14 mouse cellular contexts compared by ENCODE assay signal in the genomic region with DNA sequence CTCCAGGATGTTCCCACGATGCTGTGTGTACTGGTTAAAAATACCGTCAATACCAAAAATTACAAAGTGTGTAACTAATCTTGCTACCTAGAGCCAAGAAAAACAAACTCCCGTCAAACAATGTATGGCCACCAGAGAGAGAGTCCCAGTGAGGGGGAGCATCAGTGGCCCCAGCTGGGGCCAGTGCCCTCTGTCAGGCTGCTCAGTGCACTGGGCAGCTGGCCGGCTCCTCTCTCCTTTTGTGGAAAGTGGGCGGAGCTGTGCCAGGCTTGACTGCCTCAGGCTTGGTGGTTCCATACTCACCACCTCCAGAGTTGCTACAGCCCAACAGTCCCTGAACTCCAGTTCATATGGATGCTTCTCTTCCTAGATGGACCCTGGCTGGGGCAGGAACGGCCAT. TPM values are rescaled to one million over a fixed set of nuclear protein-coding genes. Genes with fewer than 3 reads are reported as not detected.
DNase-seq lines count a peak whose midpoint lies in the region; ATAC-seq and TF ChIP-seq lines count a peak whose summit lies in the region.
"Had no signal": no experiment of that assay in that cellular context is flagged by ENCODE, and none has a peak within 500 bp of the region (broad histone marks: within the 10 kb centered on the region; RNA-seq: fewer than 3 reads in every experiment).

No protein-coding gene starts in this region.

- no peak overlapping the region for H3K27ac ChIP-seq in kidney, adult 2 months (ENCODE audit: insufficient read depth, low read depth, low read length)
- H3K27ac ChIP-seq: forebrain, embryonic 12.5 days; liver, embryonic 15.5 days had no signal

- peak overlapping the region; percentile 10 for H3K4me2 ChIP-seq in myocyte (ENCODE audit: low read depth)
- H3K4me2 ChIP-seq: forebrain, embryonic 12.5 days; liver, embryonic 15.5 days had no signal

- H3K4me3 ChIP-seq in kidney, adult 2 months (ENCODE audit: insufficient read depth, low read depth, low read length): no peak overlapping the region
- no peak overlapping the region for H3K4me3 ChIP-seq in myocyte
- H3K4me3 ChIP-seq: forebrain, embryonic 12.5 days; liver, embryonic 15.5 days had no signal

- 26% methylated on average over 6 of the region's 6 CpGs for WGBS in kidney, adult 2 months

- H3K79me2 ChIP-seq in myocyte (ENCODE audit: control insufficient read depth, insufficient read depth): no peaks in the 10 kb centered on the region

- no peaks in the 10 kb centered on the region; the same call in 1 of the 2 replicates for H3K4me1 ChIP-seq in kidney, adult 2 months (ENCODE audit: control insufficient read depth, insufficient read depth, low read length)

- H3K36me3 ChIP-seq in kidney, adult 2 months (ENCODE audit: control insufficient read depth, insufficient read depth, low read length): no peaks in the 10 kb centered on the region
- no peaks in the 10 kb centered on the region for H3K36me3 ChIP-seq in myocyte (ENCODE audit: control insufficient read depth, insufficient read depth)
- H3K36me3 ChIP-seq: forebrain, embryonic 12.5 days; liver, embryonic 15.5 days had no signal

- TF ChIP-seq POLR2A in kidney, adult 2 months (IDR thresholded peaks at IDR 0.05; ENCODE audit: low read depth, low read length): no peak
- no peak for TF ChIP-seq POLR2A in myocyte (IDR thresholded peaks at IDR 0.05; ENCODE audit: insufficient read length, low read depth)

- H3K27me3 ChIP-seq in kidney, adult 2 months (replicated peaks; ENCODE audit: control insufficient read depth, insufficient read depth, low read length): no peaks in the 10 kb centered on the region
- H3K27me3 ChIP-seq in myocyte (ENCODE audit: control insufficient read depth, insufficient read depth, insufficient read length): no peaks in the 10 kb centered on the region
- H3K27me3 ChIP-seq: forebrain, embryonic 12.5 days had no signal

- no peak overlapping the region for H3ac ChIP-seq in myocyte (ENCODE audit: control insufficient read depth, insufficient read length)

- peak; percentile 17 for DNase-seq in embryo, embryonic 10 days (ENCODE audit: low spot score)
- DNase-seq in embryo, embryonic 9.5 days (ENCODE audit: extremely low spot score): no peak
- DNase-seq in lung, postnatal 10 days: peak; percentile 20
- DNase-seq in lung, postnatal 14 days: no peak
- peak; percentile 56 for DNase-seq in kidney, adult 2 months
- no peak for DNase-seq in urinary bladder, adult 18-20 months (ENCODE audit: low spot score in 2 of 2)
- DNase-seq: adrenal gland, adult 2 months; gastrocnemius, postnatal 10 days; heart, postnatal 14 days had no signal

- ATAC-seq in megakaryocyte-erythroid progenitor cell, adult 5-6 weeks (replicated peaks; ENCODE audit: low FRiP score, low TSS enrichment, poor library complexity, severe bottlenecking): no peak

- TF ChIP-seq CTCF in kidney, adult 2 months (conservative IDR thresholded peaks at IDR 0.05; ENCODE audit: insufficient read depth, insufficient read length, low read depth, low read length): no peak

TF ChIP-seq in myocyte, 11 proteins besides CTCF, POLR2A, EP300 and RAD21:
- TF ChIP-seq SRF (IDR thresholded peaks at IDR 0.05; ENCODE audit: control insufficient read depth, insufficient read length, low read depth): peak; percentile 41
- no peak for TF ChIP-seq MAX (IDR thresholded peaks at IDR 0.05; ENCODE audit: low read depth)
- peak in 1 of 3 experiments; percentile 24 for TF ChIP-seq MYOG (IDR thresholded peaks at IDR 0.05; ENCODE audit: control insufficient read depth in 1 of 3, insufficient read depth in 1 of 3, insufficient read length in 2 of 3, low read depth in 2 of 3)
TF ChIP-seq in myocyte: peak in this region for 2.

RNA-seq across cellular contexts. Expression of a gene that starts 53.8 kb away (rescaled TPM):
- polyA plus RNA-seq in kidney, adult 2 months (2012; rRNA removed): 3.1 and 3.8 TPM in 2 replicates
- polyA plus RNA-seq in myocyte (2012; fragmentation: generic; extraction: Trizol): 112 TPM
- total RNA-seq in megakaryocyte-erythroid progenitor cell, adult 5-6 weeks (2014; fragmentation: Nextera tagmentation): 0.64 TPM in 1 of 2 replicates, not detected in the other
- 0.09 TPM in 1 of 2 replicates, not detected in the other for total RNA-seq in megakaryocyte-erythroid progenitor cell, adult 5-6 weeks (2017)

RNA-seq across cellular contexts. Expression of a gene that starts 57.3 kb away (rescaled TPM):
- polyA plus RNA-seq in kidney, adult 2 months (2012; rRNA removed): 1.1 and 1.4 TPM in 2 replicates
- polyA plus RNA-seq in myocyte (2012; fragmentation: generic; extraction: Trizol): 11.4 TPM
- total RNA-seq in megakaryocyte-erythroid progenitor cell, adult 5-6 weeks (2014; fragmentation: Nextera tagmentation): not detected in 2 replicates
- 0.80 TPM in 1 of 2 replicates, not detected in the other for total RNA-seq in megakaryocyte-erythroid progenitor cell, adult 5-6 weeks (2017)
- polyA plus RNA-seq: thymus, postnatal 0 days had no signal

Comparison
In these comparisons a context has a peak if more than half of its experiments do, and no peak if none do; other contexts are left out.
1. DNase-seq: peak in embryo, embryonic 10 days (single experiment), lung, postnatal 10 days (single experiment) and kidney, adult 2 months (single experiment); none in embryo, embryonic 9.5 days (single experiment), lung, postnatal 14 days (single experiment) and urinary bladder, adult 18-20 months (0 of 2).
2. RNA of a gene that starts 53.8 kb away (polyA plus RNA-seq): 112 TPM in myocyte (single experiment); 3.1 to 3.8 TPM in kidney, adult 2 months; every median in the first group is over 10 times any median in the second.